27 mouse cellular contexts compared by ENCODE assay signal in the genomic region with DNA sequence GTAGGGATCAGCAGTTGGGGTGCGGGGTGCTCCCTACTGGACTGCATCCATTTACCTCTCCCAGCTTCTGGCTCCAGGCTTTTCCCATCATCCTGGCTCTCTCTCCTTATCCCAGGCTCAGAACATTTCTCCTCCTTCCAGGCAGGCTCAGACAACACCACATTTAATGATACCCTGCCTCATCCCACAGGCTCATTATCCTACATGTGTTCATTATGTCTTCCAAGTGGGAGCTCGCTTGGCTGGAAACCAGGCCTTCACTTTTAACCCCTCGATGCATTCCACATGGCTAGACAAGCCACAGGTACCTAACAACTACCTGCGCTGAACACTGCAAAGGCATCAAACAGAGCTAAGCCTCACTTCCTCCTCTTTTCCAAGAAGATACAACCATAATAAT.
DNase-seq lines count a peak whose midpoint lies in the region; ATAC-seq and TF ChIP-seq lines count a peak whose summit lies in the region.
"Had no signal": no experiment of that assay in that cellular context is flagged by ENCODE, and none has a peak within 500 bp of the region (broad histone marks: within the 10 kb centered on the region; RNA-seq: fewer than 3 reads in every experiment).

No protein-coding gene starts in this region.

- H3K4me2 ChIP-seq in embryonic facial prominence, embryonic 15.5 days (replicated peaks) = no peak overlapping the region
- H3K4me2 ChIP-seq: heart, embryonic 11.5 days; hindbrain, embryonic 13.5 days had no signal

- H3K9ac ChIP-seq in embryonic facial prominence, embryonic 15.5 days = no peak overlapping the region
- H3K9ac ChIP-seq: hindbrain, embryonic 13.5 days had no signal

- H3K4me1 ChIP-seq in embryonic facial prominence, embryonic 15.5 days = no peaks in the 10 kb centered on the region
- peaks cover 31% of the 10 kb centered on the region for H3K4me1 ChIP-seq in olfactory bulb, adult 2 months (ENCODE audit: control insufficient read depth, insufficient read depth, low read length)

- WGBS in embryonic facial prominence, embryonic 15.5 days = 60% methylated on average over 4 of the region's 4 CpGs
- whole genome bisulfite sequencing in olfactory bulb, adult 2 months = 33% methylated on average over 4 of the region's 4 CpGs

- no peaks in the 10 kb centered on the region for H3K27me3 ChIP-seq in embryonic facial prominence, embryonic 15.5 days
- H3K27me3 ChIP-seq: hindbrain, embryonic 13.5 days had no signal

- H3K27ac ChIP-seq in embryonic facial prominence, embryonic 15.5 days (replicated peaks) = no peak overlapping the region
- peak overlapping the region; percentile 52 for H3K27ac ChIP-seq in olfactory bulb, adult 2 months (ENCODE audit: insufficient read depth, low read depth, low read length)
- H3K27ac ChIP-seq: forebrain, embryonic 10.5 days; hindbrain, embryonic 10.5 days; hindbrain, embryonic 13.5 days had no signal

- no peaks in the 10 kb centered on the region for H3K36me3 ChIP-seq in embryonic facial prominence, embryonic 15.5 days
- H3K36me3 ChIP-seq: forebrain, embryonic 10.5 days; hindbrain, embryonic 10.5 days; hindbrain, embryonic 13.5 days had no signal

- TF ChIP-seq POLR2A in brain, embryonic 14.5 days (IDR thresholded peaks at IDR 0.05; ENCODE audit: borderline replicate concordance, extremely low read depth, insufficient read depth, insufficient read length, poor library complexity, severe bottlenecking) = no peak
- TF ChIP-seq POLR2A in olfactory bulb, adult 2 months (IDR thresholded peaks at IDR 0.05; ENCODE audit: insufficient read depth, low read depth, low read length) = no peak

- H3K9me3 ChIP-seq in embryonic facial prominence, embryonic 15.5 days (replicated peaks) = no peaks in the 10 kb centered on the region
- H3K9me3 ChIP-seq: forebrain, embryonic 10.5 days; hindbrain, embryonic 10.5 days; hindbrain, embryonic 13.5 days had no signal

- no peak for TF ChIP-seq CTCF in brain, embryonic 14.5 days (IDR thresholded peaks at IDR 0.05; ENCODE audit: borderline replicate concordance, extremely low read depth, insufficient read depth, insufficient read length)
- TF ChIP-seq CTCF in olfactory bulb, adult 2 months (IDR thresholded peaks at IDR 0.05; ENCODE audit: insufficient read depth, low read depth, low read length) = no peak

- peak; percentile 32; the same call in 1 of the 2 replicates for ATAC-seq in embryonic facial prominence, embryonic 15.5 days (ENCODE audit: insufficient number of reproducible peaks, low FRiP score, low TSS enrichment, low read depth)
- ATAC-seq: CD4-positive, CD25-positive, alpha-beta regulatory T cell, adult 4 months; forebrain, embryonic 14.5 days; hindbrain, embryonic 16.5 days; intestine, embryonic 16.5 days had no signal

- DNase-seq in brain, adult 2 months (ENCODE audit: low read depth, low spot score) = peak; percentile 69
- DNase-seq in brain, embryonic 14.5 days (ENCODE audit: low read depth) = peak; percentile 53
- DNase-seq in urinary bladder, postnatal 36 days (ENCODE audit: low spot score in 2 of 2) = no peak
- no peak for DNase-seq in cerebellum, adult 9-10 months
- no peak for DNase-seq in gastrocnemius, adult 18-20 months (ENCODE audit: low spot score)
- DNase-seq: adrenal gland, adult 2 months; adrenal gland, postnatal 14 days; cerebellum, adult 18-20 months; cerebellum, adult 9-11 months; cerebellum, postnatal 25 days; embryo, embryonic 11 days; gastrocnemius, postnatal 25 days; heart, adult 11 months; heart, postnatal 36 days; kidney, adult 18-20 months; kidney, adult 9 months had no signal

- H3K4me3 ChIP-seq in embryonic facial prominence, embryonic 15.5 days (replicated peaks) = no peak overlapping the region
- no peak overlapping the region for H3K4me3 ChIP-seq in olfactory bulb, adult 2 months (ENCODE audit: insufficient read depth, low read depth, low read length)
- H3K4me3 ChIP-seq: erythroblast, embryonic 14.5 days; forebrain, embryonic 10.5 days; hindbrain, embryonic 10.5 days; hindbrain, embryonic 13.5 days had no signal

Comparison
In these comparisons a context has a peak if more than half of its experiments do, and no peak if none do; other contexts are left out.
1. DNase-seq: peak in brain, adult 2 months (single experiment) and brain, embryonic 14.5 days (single experiment); none in urinary bladder, postnatal 36 days (0 of 2), cerebellum, adult 9-10 months (single experiment) and gastrocnemius, adult 18-20 months (single experiment).